Mouse (Mus musculus): ENCODE measurements at regions not wholly inside any gene's neighbourhood (a gene's known extent, or its start where the extent isn't known, plus 50 kb on each side); places are given as distances from the start of the nearest gene placed in this dataset.
A peak's percentile ranks its signal among the peaks of the same experiment; 100 is the strongest.

- no peak for DNase-seq
Measured at GRCm38 (mm10) chrX:142552196-142552595, 129.0 kb upstream of the Tmem164 start.

GRCm38 (mm10) chrX:142554161-142554560 lies 127.0 kb upstream of the Tmem164 start:
- DNase-seq, result peak; percentile 20

DNA sequence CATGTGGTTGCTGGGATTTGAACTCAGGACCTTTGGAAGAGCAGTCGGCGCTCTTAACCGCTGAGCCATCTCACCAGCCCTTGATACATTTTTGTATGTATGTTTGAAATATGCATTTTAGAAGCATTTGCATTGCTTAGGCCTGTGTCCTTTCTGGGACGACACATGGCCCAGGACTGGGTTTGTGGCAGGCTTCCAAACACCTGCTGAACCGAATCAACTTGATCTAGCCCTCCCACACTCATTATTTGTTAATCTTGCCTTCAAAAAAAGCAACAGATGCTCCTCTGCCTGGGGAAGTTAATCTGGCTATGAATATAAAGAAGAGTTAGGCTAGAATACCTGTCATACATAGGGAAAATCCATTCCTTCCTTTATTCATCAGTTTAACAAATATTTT lies 123.7 kb upstream of the Tmem164 start:
- DNase-seq, result no peak

- DNase-seq, result peak; percentile 42
Measured at GRCm38 (mm10) chrX:142560209-142560912, 120.8 kb upstream of the Tmem164 start.

GRCm38 (mm10) chrX:142561788-142562187 lies 119.4 kb upstream of the Tmem164 start:
- DNase-seq, result no peak

DNA sequence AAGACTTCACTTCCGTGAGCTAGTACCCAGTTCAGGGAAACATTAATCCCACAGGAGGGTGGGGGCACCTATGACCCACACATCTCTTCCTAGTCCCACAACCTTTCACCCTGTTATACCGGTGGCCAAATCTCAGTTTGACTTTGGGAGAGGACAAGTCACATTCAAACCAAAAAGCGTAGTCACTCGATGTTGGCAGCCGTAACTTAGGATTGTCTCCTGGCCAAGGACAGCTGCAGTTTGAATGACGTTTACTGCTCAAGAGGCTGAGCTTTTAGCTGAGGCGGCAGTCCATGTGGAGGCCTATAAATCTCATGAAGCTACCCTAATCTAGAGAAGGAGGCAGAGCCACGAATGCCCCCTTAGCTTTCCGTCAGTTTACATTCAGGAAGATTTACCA lies 117.0 kb upstream of the Tmem164 start:
- DNase-seq, result peak; percentile 52

DNA sequence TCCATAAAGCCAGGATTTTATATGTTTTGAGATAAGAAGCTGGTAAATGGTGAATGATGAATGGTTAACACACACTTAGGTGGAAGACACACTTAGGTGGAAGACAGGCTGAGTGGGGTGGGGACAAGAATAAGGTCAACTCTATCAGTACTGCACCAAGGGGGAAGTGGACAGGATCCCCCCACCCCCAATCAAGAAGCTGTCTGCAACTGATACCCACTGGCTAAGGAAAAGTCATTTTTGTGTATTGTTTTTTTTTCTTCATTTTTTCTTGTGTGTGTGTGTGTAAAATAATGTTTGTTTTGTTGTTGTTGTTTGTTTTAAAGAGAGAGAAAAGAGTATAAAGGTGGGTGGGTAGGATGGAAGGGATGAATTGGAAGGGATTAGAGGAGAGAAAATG lies 109.4 kb upstream of the Tmem164 start:
- DNase-seq, result no peak

- DNase-seq, result no peak
Measured at GRCm38 (mm10) chrX:142574022-142574421, 107.2 kb upstream of the Tmem164 start.

DNA sequence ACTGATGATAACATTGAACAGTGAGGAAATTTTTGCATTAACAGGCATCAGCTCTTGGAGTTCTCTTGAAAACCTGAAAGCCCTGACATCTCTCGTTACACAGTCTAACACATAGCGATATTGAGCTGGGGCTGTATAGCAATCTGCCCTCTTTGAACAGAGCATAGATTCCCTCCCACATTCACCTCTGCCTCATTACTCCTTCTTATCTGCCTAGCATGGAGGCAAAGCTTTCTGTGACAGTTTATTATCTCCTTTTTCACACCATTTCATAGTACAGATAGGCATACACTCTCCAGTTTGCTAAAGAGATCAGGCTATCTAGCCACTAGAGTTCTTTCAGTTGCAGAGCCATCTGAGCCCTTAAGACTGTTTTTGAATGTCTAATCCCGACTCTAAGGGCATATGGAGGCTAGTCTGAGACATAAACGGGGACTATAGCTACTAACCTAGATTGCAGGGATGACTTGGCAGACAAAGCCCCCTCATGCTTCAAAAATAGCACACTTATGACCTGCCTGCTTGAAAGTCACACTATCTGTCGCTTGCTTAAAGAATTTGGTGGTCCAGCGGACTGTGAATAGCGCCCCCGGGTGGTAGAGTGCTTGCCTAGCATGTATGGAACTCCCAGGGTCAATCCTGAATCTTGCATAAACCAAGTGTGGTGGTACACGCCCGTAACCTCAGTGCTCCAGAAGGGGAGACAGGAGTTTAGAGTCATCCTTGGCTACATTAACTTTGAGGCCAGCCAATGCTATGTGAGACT lies 106.1 kb upstream of the Tmem164 start:
- peak; percentile 14 for DNase-seq

DNA sequence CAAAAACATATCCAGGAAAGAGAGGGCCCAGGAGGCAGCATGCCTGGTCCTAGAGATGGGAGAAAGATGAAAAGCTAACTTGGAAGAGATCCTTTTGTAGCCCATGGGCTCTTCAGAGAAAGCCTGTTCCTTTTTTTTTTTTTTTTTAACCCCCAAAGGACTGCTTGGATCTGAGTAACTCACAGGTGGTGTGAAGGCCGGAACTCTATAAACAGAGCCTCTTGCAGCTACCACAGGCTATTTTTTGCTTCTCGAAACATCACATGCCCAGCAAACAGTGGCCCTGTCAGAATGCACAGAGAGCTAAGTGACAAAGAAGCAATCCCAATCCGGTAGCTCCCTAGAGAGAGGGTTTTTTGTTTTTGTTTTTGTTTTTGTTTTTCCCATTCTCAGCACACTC lies 105.1 kb upstream of the Tmem164 start:
- no peak for DNase-seq

DNA sequence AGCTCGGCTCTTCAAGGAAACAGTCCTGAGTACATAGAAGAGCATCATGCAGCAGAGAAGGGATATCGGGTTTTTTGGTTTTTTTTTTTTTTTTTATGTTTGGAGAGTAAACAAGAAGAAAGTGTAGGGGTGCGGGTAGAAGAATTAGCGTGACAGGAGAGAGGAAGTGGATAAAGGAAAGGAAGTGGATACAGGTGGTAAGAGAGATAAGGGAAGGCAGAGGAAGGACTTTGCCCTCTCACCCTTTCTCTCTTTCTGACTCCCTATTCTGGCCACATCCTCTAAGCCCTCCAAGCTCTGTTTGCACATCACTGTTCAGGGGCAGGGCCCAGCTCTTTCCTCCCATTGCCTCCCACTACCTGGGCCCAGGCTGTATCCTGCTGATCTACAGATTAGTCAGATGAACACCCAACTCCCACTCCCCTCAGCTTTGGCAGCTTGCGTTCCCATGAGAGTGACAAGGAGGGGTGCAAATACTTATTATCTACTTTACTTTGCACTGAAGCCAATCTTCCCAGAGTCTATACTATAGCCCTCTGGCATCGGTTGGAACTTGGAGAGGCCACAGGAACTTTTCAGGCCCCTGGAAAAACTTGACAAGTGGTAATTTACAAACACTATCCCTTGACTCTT lies 103.6 kb upstream of the Tmem164 start:
- DNase-seq, result no peak

DNA sequence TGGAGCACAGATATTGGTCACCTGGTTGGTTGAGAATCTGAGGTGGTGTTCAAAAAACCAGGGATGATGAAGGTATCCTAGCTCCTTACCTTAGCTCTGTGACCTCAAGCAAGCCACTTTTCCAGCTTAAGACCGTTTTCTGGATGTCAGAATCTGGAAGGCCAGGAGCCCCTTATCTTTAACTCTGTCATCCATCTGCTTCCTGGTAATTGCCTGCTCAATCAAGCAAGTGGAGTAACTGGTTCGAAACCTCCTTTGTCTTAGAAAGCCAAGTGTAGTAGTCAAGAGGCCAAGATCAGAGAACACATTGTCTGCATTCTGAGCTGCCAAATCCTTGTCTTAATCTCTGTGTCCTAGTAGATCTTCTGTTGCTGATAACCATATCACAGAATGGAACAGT lies 95.9 kb upstream of the Tmem164 start:
- no peak for DNase-seq

GRCm38 (mm10) chrX:142599377-142599776 lies 81.8 kb upstream of the Tmem164 start:
- no peak for DNase-seq

DNA sequence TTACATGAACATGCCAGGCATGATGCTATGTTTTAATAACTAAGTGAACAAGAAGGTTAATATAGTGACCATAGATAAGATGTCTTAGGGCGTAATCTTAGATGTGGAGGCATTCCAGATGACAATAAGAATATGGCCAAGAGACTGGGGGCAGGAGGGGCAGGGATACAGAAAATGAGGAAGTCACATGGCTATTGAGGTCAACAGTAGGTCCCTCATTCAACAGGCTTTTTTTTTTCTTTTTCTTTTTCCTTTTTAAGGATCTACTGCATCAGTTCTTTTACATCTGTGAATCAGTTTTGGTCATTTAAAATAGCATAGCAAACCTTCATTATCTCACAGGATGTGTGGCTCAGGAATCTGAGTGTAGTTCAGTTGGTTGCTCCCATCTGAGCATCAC lies 80.4 kb upstream of the Tmem164 start:
- no peak for DNase-seq

DNA sequence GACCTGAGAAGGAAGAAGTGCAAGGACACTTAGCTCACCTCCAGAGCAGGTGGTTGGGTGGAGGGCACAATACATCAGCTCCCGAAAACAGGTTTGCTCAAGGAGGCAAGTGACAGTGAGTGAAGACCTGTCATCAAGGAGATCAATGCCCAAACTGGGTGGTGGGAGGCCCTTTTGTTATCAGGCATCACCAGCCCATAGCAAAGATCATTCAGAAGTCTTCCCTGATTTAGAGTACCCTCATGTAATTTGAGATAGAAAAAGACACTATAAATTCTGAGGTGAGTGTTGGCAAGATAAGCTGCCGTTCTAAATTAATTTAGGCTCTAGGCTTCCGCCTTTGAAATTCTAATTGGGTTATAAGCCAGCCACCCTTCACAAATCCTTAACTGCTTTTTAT lies 76.1 kb upstream of the Tmem164 start:
- DNase-seq, result no peak

- DNase-seq, result no peak
Measured at GRCm38 (mm10) chrX:142606595-142607205, 74.5 kb upstream of the Tmem164 start.

- no peak for DNase-seq
Measured at GRCm38 (mm10) chrX:142616189-142616872, 64.9 kb upstream of the Tmem164 start.

DNA sequence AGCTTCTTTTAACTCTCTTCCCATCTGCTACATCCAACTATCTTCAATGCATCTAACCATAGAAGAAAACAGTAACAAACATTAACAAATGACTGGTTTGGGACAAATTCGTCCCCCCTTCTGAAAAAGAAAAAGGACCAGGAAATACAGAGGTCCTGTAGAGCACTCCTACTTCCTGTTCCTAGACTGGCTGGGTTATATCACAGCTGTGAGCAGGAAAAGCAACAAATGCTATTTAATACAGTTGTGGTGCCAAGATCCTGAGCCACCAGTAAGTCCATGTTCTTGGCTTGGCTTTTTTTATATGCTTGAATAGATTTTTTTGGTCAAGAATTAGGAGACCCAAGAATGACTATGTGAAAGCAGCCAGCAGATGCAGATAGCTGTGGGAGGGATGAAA lies 62.8 kb upstream of the Tmem164 start:
- DNase-seq, result no peak

DNA sequence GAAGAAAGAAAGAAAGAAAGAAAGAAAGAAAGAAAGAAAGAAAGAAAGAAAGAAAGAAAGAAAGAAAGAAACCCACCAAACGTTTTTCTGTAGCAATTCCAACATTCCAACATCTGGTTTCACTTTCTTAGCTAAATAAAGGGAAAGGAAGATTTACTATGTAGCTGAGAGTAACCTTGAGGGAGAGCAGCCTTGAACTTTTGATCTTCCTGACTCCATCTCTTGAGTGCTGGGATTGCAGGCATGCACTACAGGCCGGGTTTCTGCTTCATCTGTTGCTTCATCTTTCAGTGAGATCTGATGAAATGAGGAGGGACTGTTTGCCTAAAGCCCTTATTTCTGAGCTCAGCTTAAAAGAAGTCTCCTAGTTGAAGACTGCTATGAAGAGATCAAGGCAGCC lies 57.8 kb upstream of the Tmem164 start:
- DNase-seq, result peak; percentile 27

GRCm38 (mm10) chrX:142623882-142624281 lies 57.3 kb upstream of the Tmem164 start:
- DNase-seq, result no peak

Measured in adrenal gland, postnatal 14 days (tissue).